Mouse (Mus musculus): Measurements from ENCODE around the gene Asxl2.

- no peak for TF ChIP-seq POLR2A (IDR thresholded peaks at IDR 0.05; ENCODE audit: borderline replicate concordance, low read depth, low read length)
- TF ChIP-seq CTCF (IDR thresholded peaks at IDR 0.05; ENCODE audit: low read depth, low read length) = no peak
Observed at GRCm38 (mm10) chr12:3545451-3545850, 118.8 kb downstream of the Asxl2 start.
